Mouse (Mus musculus) telencephalon, adult 2 months (tissue): ENCODE measurements at regions not wholly inside any gene's neighbourhood (a gene's known extent, or its start where the extent isn't known, plus 50 kb on each side); places are given as distances from the start of the nearest gene placed in this dataset.
"Not testable (repeated sequence)": the region's sequence is repeated elsewhere in the genome, so short reads cannot be mapped to it uniquely, and the experiment has no call there.

Source experiments
- DNase-seq: peaks from one replicate; pipeline ENCODE4 v3.0.0-alpha.2; 2011; ENCODE audit warnings: low read depth, low spot score

- peak; percentile 9 for DNase-seq
Observed at GRCm38 (mm10) chr8:59977024-59977662, 525.9 kb downstream of the Gm10283 start.

- DNase-seq, result no peak
Observed at GRCm38 (mm10) chr8:59965416-59965815, 537.6 kb downstream of the Gm10283 start.

- DNase-seq, result peak; percentile 17
Observed at GRCm38 (mm10) chr8:59963234-59963633, 539.8 kb downstream of the Gm10283 start.

GRCm38 (mm10) chr8:59953741-59954140 lies 549.3 kb downstream of the Gm10283 start:
- not testable (repeated sequence) for DNase-seq

- DNase-seq, result no peak
Observed at GRCm38 (mm10) chr8:59906799-59907198, 596.2 kb downstream of the Gm10283 start.
